ENCODE assay signal across 10 mouse cellular contexts in genomic region chr9:44401081-44401480, GRCm38 (mm10). TPM values are rescaled to one million over a fixed set of nuclear protein-coding genes. Genes with fewer than 3 reads are reported as not detected.
DNase-seq lines count a peak whose midpoint lies in the region; ATAC-seq and TF ChIP-seq lines count a peak whose summit lies in the region.
"Had no signal": no experiment of that assay in that cellular context is flagged by ENCODE, and none has a peak within 500 bp of the region (broad histone marks: within the 10 kb centered on the region; RNA-seq: fewer than 3 reads in every experiment).

No protein-coding gene starts in this region.

- peaks cover 63% of the 10 kb centered on the region for H3K4me1 ChIP-seq in hindbrain, embryonic 13.5 days (replicated peaks)
- H3K4me1 ChIP-seq in hindbrain, postnatal 0 days (ENCODE audit: insufficient read depth, low read length): no peaks in the 10 kb centered on the region; the same call in 1 of the 2 replicates
- peaks cover 54% of the 10 kb centered on the region for H3K4me1 ChIP-seq in heart, embryonic 13.5 days

- intact Hi-C loops in heart, postnatal 10 days (cut with DNase I): no loop called here

- H3K4me2 ChIP-seq in hindbrain, embryonic 13.5 days: no peak overlapping the region
- no peak overlapping the region for H3K4me2 ChIP-seq in hindbrain, postnatal 0 days (ENCODE audit: low read depth, low read length)
- H3K4me2 ChIP-seq in heart, embryonic 13.5 days: no peak overlapping the region
- H3K4me2 ChIP-seq: hindbrain, embryonic 15.5 days had no signal

- no peak overlapping the region for H3K27ac ChIP-seq in hindbrain, embryonic 13.5 days
- H3K27ac ChIP-seq in hindbrain, postnatal 0 days: no peak overlapping the region
- peak overlapping the region; percentile 45 for H3K27ac ChIP-seq in heart, embryonic 13.5 days (replicated peaks)
- H3K27ac ChIP-seq: embryonic facial prominence, embryonic 10.5 days; hindbrain, embryonic 15.5 days had no signal

- no peak for DNase-seq in hindbrain, postnatal 0 days (ENCODE audit: low spot score)
- DNase-seq in heart, postnatal 10 days: peak; percentile 80 to 82
- peak; percentile 80 to 91 for DNase-seq in kidney, postnatal 36 days
- DNase-seq in layer of hippocampus, adult 9-11 months: no peak
- no peak for DNase-seq in thymus, postnatal 36 days
- DNase-seq: cerebellum, postnatal 10 days had no signal

- H3K9me3 ChIP-seq in hindbrain, embryonic 13.5 days: no peaks in the 10 kb centered on the region
- H3K9me3 ChIP-seq in hindbrain, postnatal 0 days (ENCODE audit: low read length): no peaks in the 10 kb centered on the region
- no peaks in the 10 kb centered on the region for H3K9me3 ChIP-seq in heart, embryonic 13.5 days
- H3K9me3 ChIP-seq: embryonic facial prominence, embryonic 10.5 days; hindbrain, embryonic 15.5 days had no signal

- no peak for TF ChIP-seq CTCF in hindbrain, postnatal 0 days (IDR thresholded peaks at IDR 0.05; ENCODE audit: low read depth)

- no peaks in the 10 kb centered on the region for H3K27me3 ChIP-seq in hindbrain, embryonic 13.5 days
- H3K27me3 ChIP-seq in hindbrain, postnatal 0 days (ENCODE audit: insufficient read depth, low read length): no peaks in the 10 kb centered on the region
- H3K27me3 ChIP-seq in heart, embryonic 13.5 days (replicated peaks): no peaks in the 10 kb centered on the region
- H3K27me3 ChIP-seq: hindbrain, embryonic 15.5 days had no signal

- 84% methylated on average over 4 of the region's 4 CpGs for WGBS in hindbrain, embryonic 13.5 days
- WGBS in hindbrain, postnatal 0 days: 82% methylated on average over 4 of the region's 4 CpGs
- WGBS in heart, embryonic 13.5 days: 52% methylated on average over 4 of the region's 4 CpGs

- H3K36me3 ChIP-seq in hindbrain, embryonic 13.5 days: peaks cover 67% of the 10 kb centered on the region
- peaks cover 47% of the 10 kb centered on the region for H3K36me3 ChIP-seq in hindbrain, postnatal 0 days (ENCODE audit: insufficient read depth, low read length)
- peaks cover 74% of the 10 kb centered on the region for H3K36me3 ChIP-seq in heart, embryonic 13.5 days

- ATAC-seq in hindbrain, embryonic 13.5 days (ENCODE audit: low FRiP score): no peak
- no peak for ATAC-seq in hindbrain, postnatal 0 days
- no peak for ATAC-seq in heart, embryonic 13.5 days (ENCODE audit: extremely low read depth, insufficient number of reproducible peaks, low FRiP score, low TSS enrichment)

- H3K9ac ChIP-seq in hindbrain, embryonic 13.5 days: 0 out of 2 replicates have a peak overlapping the region, but pooled peaks have one; percentile 39
- H3K9ac ChIP-seq in hindbrain, postnatal 0 days (replicated peaks; ENCODE audit: low read length): no peak overlapping the region
- H3K9ac ChIP-seq in heart, embryonic 13.5 days: peak overlapping the region; percentile 58; the same call in 1 of the 2 replicates
- H3K9ac ChIP-seq: hindbrain, embryonic 15.5 days had no signal

- H3K4me3 ChIP-seq in hindbrain, embryonic 13.5 days: no peak overlapping the region
- H3K4me3 ChIP-seq in hindbrain, postnatal 0 days (ENCODE audit: low read length): no peak overlapping the region
- H3K4me3 ChIP-seq in heart, embryonic 13.5 days: no peak overlapping the region
- H3K4me3 ChIP-seq: embryonic facial prominence, embryonic 10.5 days; hindbrain, embryonic 15.5 days had no signal

RNA-seq across cellular contexts. Expression of gene Slc37a4, which starts 4.4 kb away (rescaled TPM):
- polyA plus RNA-seq in hindbrain, embryonic 13.5 days (2015; fragmentation: Nextera tagmentation; extraction: Ambion mirVana): 64.7 and 65.9 TPM in 2 replicates
- 72.7 and 93.9 TPM in 2 replicates for total RNA-seq in hindbrain, postnatal 0 days (2014; rRNA removed)
- polyA plus RNA-seq in hindbrain, postnatal 0 days (2015; fragmentation: Nextera tagmentation; extraction: Ambion mirVana): 40.2 and 40.3 TPM in 2 replicates
- 31.4 and 36.4 TPM in 2 replicates for polyA plus RNA-seq in heart, embryonic 13.5 days (2015; fragmentation: Nextera tagmentation; extraction: Ambion mirVana)
- total RNA-seq in heart, postnatal 10 days (2021): 10 to 100 TPM; 29.2 to 31.6 TPM

RNA-seq across cellular contexts. Expression of gene Rps25, which starts 5.9 kb away (rescaled TPM):
- polyA plus RNA-seq in hindbrain, embryonic 13.5 days (2015; fragmentation: Nextera tagmentation; extraction: Ambion mirVana): 1,260 and 1,282 TPM in 2 replicates
- total RNA-seq in hindbrain, postnatal 0 days (2014; rRNA removed): 190 and 229 TPM in 2 replicates
- 1,650 and 1,709 TPM in 2 replicates for polyA plus RNA-seq in hindbrain, postnatal 0 days (2015; fragmentation: Nextera tagmentation; extraction: Ambion mirVana)
- polyA plus RNA-seq in heart, embryonic 13.5 days (2015; fragmentation: Nextera tagmentation; extraction: Ambion mirVana): 1,048 and 1,209 TPM in 2 replicates
- 1,000 to 10,000 TPM; 1,003 to 1,015 TPM for total RNA-seq in heart, postnatal 10 days (2021)

RNA-seq across cellular contexts. Expression of gene Trappc4, which starts 6.3 kb away (rescaled TPM):
- 342 and 355 TPM in 2 replicates for polyA plus RNA-seq in hindbrain, embryonic 13.5 days (2015; fragmentation: Nextera tagmentation; extraction: Ambion mirVana)
- total RNA-seq in hindbrain, postnatal 0 days (2014; rRNA removed): 108 and 120 TPM in 2 replicates
- polyA plus RNA-seq in hindbrain, postnatal 0 days (2015; fragmentation: Nextera tagmentation; extraction: Ambion mirVana): 293 and 307 TPM in 2 replicates
- 78.9 and 89.7 TPM in 2 replicates for polyA plus RNA-seq in heart, embryonic 13.5 days (2015; fragmentation: Nextera tagmentation; extraction: Ambion mirVana)
- total RNA-seq in heart, postnatal 10 days (2021): 10 to 100 TPM; 34.8 to 42.5 TPM

RNA-seq across cellular contexts. Expression of gene Ccdc84, which starts 17.3 kb away (rescaled TPM):
- polyA plus RNA-seq in hindbrain, embryonic 13.5 days (2015; fragmentation: Nextera tagmentation; extraction: Ambion mirVana): 28.2 and 32.9 TPM in 2 replicates
- total RNA-seq in hindbrain, postnatal 0 days (2014; rRNA removed): 14.7 and 23.6 TPM in 2 replicates
- 26.0 and 31.1 TPM in 2 replicates for polyA plus RNA-seq in hindbrain, postnatal 0 days (2015; fragmentation: Nextera tagmentation; extraction: Ambion mirVana)
- polyA plus RNA-seq in heart, embryonic 13.5 days (2015; fragmentation: Nextera tagmentation; extraction: Ambion mirVana): 19.6 and 21.4 TPM in 2 replicates
- total RNA-seq in heart, postnatal 10 days (2021): 10 to 100 TPM; 11.6 to 12.0 TPM

RNA-seq across cellular contexts. Expression of gene Hyou1, which starts 21.8 kb away (rescaled TPM):
- polyA plus RNA-seq in hindbrain, embryonic 13.5 days (2015; fragmentation: Nextera tagmentation; extraction: Ambion mirVana): 25.6 and 27.7 TPM in 2 replicates
- total RNA-seq in hindbrain, postnatal 0 days (2014; rRNA removed): 60.6 and 95.7 TPM in 2 replicates
- 15.5 and 17.4 TPM in 2 replicates for polyA plus RNA-seq in hindbrain, postnatal 0 days (2015; fragmentation: Nextera tagmentation; extraction: Ambion mirVana)
- polyA plus RNA-seq in heart, embryonic 13.5 days (2015; fragmentation: Nextera tagmentation; extraction: Ambion mirVana): 16.0 and 17.5 TPM in 2 replicates
- total RNA-seq in heart, postnatal 10 days (2021): 10 to 100 TPM; 35.8 to 45.7 TPM

Comparison
In these comparisons a context has a peak if more than half of its experiments do, and no peak if none do; other contexts are left out.
1. DNase-seq: peak in heart, postnatal 10 days (2 of 2) and kidney, postnatal 36 days (2 of 2); none in hindbrain, postnatal 0 days (single experiment), layer of hippocampus, adult 9-11 months (single experiment) and thymus, postnatal 36 days (0 of 2).